Mouse (Mus musculus): Measurements from ENCODE around the gene Adgrb2. TPM values are rescaled to one million over a fixed set of nuclear protein-coding genes. Genes with fewer than 3 reads are reported as not detected.

The Adgrb2 gene
- total RNA-seq, 2 experiments from 2014 or later: not detected

DNA sequence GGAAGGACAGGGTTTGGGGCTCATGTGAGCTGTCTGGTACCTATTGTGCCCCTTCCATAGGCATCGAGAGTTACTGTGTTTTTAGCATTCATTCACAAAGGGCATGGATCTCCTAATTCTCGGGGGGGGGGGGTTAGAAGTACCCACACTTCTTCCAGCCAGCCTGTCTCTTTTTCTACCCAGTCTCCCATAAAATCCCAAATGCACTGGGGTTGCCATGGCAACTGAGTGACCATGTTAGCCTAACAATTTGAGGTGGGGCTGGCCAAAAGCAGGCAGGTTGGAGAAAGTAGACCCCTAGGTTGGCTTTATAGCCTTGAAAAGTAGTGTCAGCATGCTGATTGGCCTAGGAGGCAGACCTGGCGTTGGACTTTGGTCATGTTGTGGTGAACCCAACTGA, 71.8 kb downstream of the Adgrb2 start:
- no peak for ATAC-seq (replicated peaks; ENCODE audit: low FRiP score, poor library complexity, severe bottlenecking)

DNA sequence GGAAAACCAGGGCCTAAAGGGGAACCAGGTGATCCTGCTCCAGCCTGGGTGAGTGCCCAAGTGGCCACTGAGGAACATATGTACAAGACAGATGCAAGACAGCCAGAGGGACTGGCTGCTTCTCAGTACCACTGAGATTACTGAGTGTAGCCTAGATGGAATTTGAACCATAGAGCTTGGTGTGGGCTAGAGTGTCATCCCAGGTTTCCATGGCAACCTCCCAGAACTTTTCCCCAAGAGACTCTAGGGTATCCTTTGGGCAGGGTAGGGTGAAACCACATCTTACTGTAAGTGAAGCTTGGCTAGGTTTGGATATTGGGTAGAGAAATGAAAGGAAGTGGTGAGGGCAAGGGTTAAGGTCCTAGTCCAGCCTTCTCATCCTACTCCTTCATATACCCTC, 76.3 kb downstream of the Adgrb2 start:
- ATAC-seq (replicated peaks; ENCODE audit: low FRiP score, poor library complexity, severe bottlenecking): no peak

DNA sequence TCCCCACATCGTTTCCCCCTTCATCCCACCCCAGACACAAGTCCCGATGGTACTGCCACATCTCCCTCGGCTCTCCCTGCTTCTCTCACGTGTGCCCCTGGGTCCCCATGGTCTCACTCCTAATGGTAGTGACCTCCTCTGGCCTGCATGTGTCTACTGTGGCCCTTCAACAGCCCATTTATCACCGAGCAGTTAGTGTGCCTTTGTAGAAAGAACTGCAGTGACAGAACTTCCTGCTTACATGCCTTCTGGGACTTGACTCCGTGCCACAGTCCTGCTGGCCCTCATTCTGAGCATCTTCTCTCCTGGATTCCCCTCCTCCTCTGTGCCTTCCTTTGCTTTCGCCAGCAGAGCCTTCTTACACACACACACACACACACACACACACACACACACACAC, 78.5 kb downstream of the Adgrb2 start:
- ATAC-seq (replicated peaks; ENCODE audit: low FRiP score, poor library complexity, severe bottlenecking): no peak

DNA sequence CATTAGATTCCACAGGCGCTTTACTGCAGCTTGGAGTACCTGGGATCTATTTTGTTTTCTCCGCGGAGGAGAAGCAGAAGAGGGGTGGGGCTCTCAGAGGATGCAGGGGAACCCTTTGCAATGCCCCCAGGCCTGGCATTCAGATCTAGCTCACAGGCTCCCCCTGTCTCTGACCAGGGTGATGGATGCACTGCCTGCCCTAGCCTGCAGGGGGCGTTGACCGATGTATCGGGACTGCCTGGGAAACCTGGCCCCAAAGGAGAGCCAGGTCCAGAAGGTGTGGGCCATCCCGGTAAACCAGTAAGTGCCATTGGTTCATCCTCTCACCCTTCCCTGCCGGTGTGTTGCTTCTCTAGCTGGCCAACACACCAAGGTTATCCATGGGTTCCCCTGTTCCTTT, 82.1 kb downstream of the Adgrb2 start:
- ATAC-seq (replicated peaks; ENCODE audit: low FRiP score, poor library complexity, severe bottlenecking): peak; percentile 60; the same call in 1 of the 2 replicates

DNA sequence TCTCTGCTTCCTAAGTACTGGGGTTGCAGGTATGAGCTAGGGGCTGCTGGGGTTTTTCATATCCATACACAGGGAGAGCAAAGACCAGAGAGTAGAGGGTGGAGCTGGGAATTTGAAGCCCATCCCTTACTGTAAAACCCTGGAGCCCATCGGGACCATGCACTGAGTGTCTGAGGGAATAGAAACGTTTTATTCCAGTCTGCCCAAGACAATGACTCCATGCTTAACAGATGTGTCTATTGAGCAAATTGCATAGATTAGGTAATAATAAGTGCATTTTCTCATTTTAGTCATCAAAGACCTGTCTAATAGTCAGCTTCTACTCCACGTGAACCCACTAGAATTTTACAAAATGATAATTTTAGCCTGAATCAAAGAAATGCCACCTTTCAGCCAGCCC, 85.9 kb downstream of the Adgrb2 start:
- no peak for ATAC-seq (replicated peaks; ENCODE audit: low FRiP score, poor library complexity, severe bottlenecking)

DNA sequence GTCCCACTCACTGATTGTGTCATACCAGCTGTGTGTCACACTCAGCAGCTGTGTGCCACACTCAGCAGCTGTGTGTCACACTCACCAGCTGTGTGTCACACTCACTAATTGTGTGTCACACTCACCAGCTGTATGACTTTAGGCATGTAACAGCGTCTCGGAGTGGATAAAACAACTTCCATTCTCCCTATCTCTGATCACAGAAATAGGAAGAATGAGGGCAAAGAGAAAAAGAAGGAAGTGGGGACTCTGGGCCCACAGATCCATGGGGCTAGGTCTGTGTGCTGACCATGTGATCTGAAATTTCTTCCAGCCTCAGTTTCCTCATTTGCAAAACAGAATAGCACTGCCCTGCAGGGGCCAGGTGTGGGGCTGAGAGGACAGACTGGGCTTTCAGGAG, 87.1 kb downstream of the Adgrb2 start:
- ATAC-seq (replicated peaks; ENCODE audit: low FRiP score, poor library complexity, severe bottlenecking): no peak

Other genes starting within 250 kb of the Adgrb2 start
- 20.9 and 26.3 TPM in 2 replicates for gene Khdrbs1, start 242.6 kb upstream of the Adgrb2 start, total RNA-seq (2015; ENCODE audit: low replicate concordance)
- 20.2 and 24.3 TPM in 2 replicates for gene Khdrbs1, start 242.6 kb upstream of the Adgrb2 start, total RNA-seq (2017; ENCODE audit: low replicate concordance)
- gene Ptp4a2, start 173.7 kb upstream of the Adgrb2 start, total RNA-seq (2015; ENCODE audit: low replicate concordance): 92.8 and 126 TPM in 2 replicates
- 74.3 and 85.6 TPM in 2 replicates for gene Ptp4a2, start 173.7 kb upstream of the Adgrb2 start, total RNA-seq (2017; ENCODE audit: low replicate concordance)
- not detected in 2 replicates for gene Spocd1, start 55.6 kb upstream of the Adgrb2 start, total RNA-seq (2015; ENCODE audit: low replicate concordance)
- not detected in 2 replicates for gene Spocd1, start 55.6 kb upstream of the Adgrb2 start, total RNA-seq (2017; ENCODE audit: low replicate concordance)
- gene Col16a1, start 63.0 kb downstream of the Adgrb2 start, total RNA-seq (2015; ENCODE audit: low replicate concordance): not detected in 2 replicates
- 0.14 TPM in 1 of 2 replicates, not detected in the other for gene Col16a1, start 63.0 kb downstream of the Adgrb2 start, total RNA-seq (2017; ENCODE audit: low replicate concordance)
- 43.0 and 50.8 TPM in 2 replicates for gene Pef1, start 117.7 kb downstream of the Adgrb2 start, total RNA-seq (2015; ENCODE audit: low replicate concordance)
- gene Pef1, start 117.7 kb downstream of the Adgrb2 start, total RNA-seq (2017; ENCODE audit: low replicate concordance): 14.6 and 29.5 TPM in 2 replicates
- gene Hcrtr1, start 154.5 kb downstream of the Adgrb2 start, total RNA-seq (2015; ENCODE audit: low replicate concordance): not detected in 2 replicates
- not detected in 2 replicates for gene Hcrtr1, start 154.5 kb downstream of the Adgrb2 start, total RNA-seq (2017; ENCODE audit: low replicate concordance)
- 67.6 and 69.8 TPM in 2 replicates for gene Tinagl1, start 190.3 kb downstream of the Adgrb2 start, total RNA-seq (2015; ENCODE audit: low replicate concordance)
- 95.4 and 126 TPM in 2 replicates for gene Tinagl1, start 190.3 kb downstream of the Adgrb2 start, total RNA-seq (2017; ENCODE audit: low replicate concordance)
- gene Gm853, start 237.5 kb downstream of the Adgrb2 start, total RNA-seq (2015; ENCODE audit: low replicate concordance): not detected in 2 replicates
- not detected in 2 replicates for gene Gm853, start 237.5 kb downstream of the Adgrb2 start, total RNA-seq (2017; ENCODE audit: low replicate concordance)